Mouse (Mus musculus) spleen, adult 2 months (tissue): ENCODE data around the gene Bco2. TPM values are rescaled to one million over a fixed set of nuclear protein-coding genes. Genes with fewer than 3 reads are reported as not detected.
A peak's percentile ranks its signal among the peaks of the same experiment; 100 is the strongest.

ENCODE experiments used
- DNase-seq, 2 experiments: peaks; one replicate each; pipeline versions ENCODE4 v3.0.0 to v3.0.0-alpha.2; 2012 to 2021; ENCODE audit warnings: low spot score in 2 of 2, low read depth in 1 of 2
- H3K27ac ChIP-seq: fragments of 200-500 bp; 2 replicates; pipeline ENCODE4 v1.5.1; 2012; ENCODE audit warnings: low read length, inconsistent platforms; ENCODE audit not compliant: insufficient read depth
- H3K27me3 ChIP-seq: fragments of 200-500 bp; 2 replicates; pipeline ENCODE4 v1.6.1; 2012; ENCODE audit warnings: mild to moderate bottlenecking, moderate library complexity, low read length, inconsistent platforms; ENCODE audit not compliant: control insufficient read depth, insufficient read depth
- H3K36me3 ChIP-seq: fragments of 200-500 bp; 2 replicates; pipeline ENCODE4 v1.6.1; 2012; ENCODE audit warnings: mild to moderate bottlenecking, low read length, inconsistent platforms; ENCODE audit not compliant: control insufficient read depth, insufficient read depth
- H3K4me1 ChIP-seq: fragments of 200-500 bp; 2 replicates; pipeline ENCODE4 v1.6.1; 2011; ENCODE audit warnings: inconsistent platforms; ENCODE audit not compliant: control insufficient read depth, insufficient read depth, insufficient read length
- H3K4me3 ChIP-seq: fragments of 200-500 bp; 2 replicates; pipeline ENCODE4 v1.5.1; 2011; ENCODE audit warnings: mild to moderate bottlenecking, inconsistent platforms; ENCODE audit not compliant: insufficient read depth, insufficient read length; ENCODE audit errors: extremely low read depth
- CTCF ChIP-seq: fragments of 200-500 bp; IDR thresholded peaks from 2 replicates; pipeline ENCODE4 v1.5.1; 2011; ENCODE audit warnings: mild to moderate bottlenecking, inconsistent platforms; ENCODE audit not compliant: insufficient read depth, insufficient read length, insufficient replicate concordance; ENCODE audit errors: extremely low read depth
- POLR2A ChIP-seq: fragments of 200-500 bp; IDR thresholded peaks from 2 replicates; pipeline ENCODE4 v1.6.1; 2011; ENCODE audit warnings: low read depth, low read length, inconsistent platforms
- WGBS: fragments of 180-500 bp; shearing (Covaris S2); methylation state at CpG from one replicate; pipeline ENCODE4 v1.1.7; 2018; 5-methylcytosine and 5-hydroxymethylcytosine counted together
- polyA plus RNA-seq: library from polyadenylated mRNA; depleted of rRNA; stranded (reverse); fragments of >200 nt; gene quantifications from 2 replicates; pipeline ENCODE4 v1.2.3, GENCODE M21; 2012

The Bco2 gene
- polyA plus RNA-seq, 1 experiment = 0.62 TPM

DNA sequence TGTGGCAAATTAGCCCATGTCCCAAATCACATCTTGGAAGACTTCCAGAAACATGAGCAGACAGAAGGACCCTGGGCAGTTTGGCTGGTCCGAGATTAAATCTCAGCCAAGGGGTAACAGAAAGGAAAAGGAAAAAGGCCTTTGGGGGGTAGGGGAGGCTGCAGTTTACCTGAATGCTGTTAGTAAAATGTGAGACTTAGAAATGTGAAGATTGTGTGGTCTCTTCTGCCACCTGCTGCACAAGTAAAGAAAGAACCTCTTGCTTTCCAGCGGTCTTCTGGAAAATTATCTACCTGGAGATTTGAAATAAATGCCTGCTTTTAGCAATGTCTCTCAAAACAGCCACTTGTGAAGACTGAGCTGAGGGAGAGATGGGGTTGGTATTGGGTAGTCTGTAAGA, 24.1 kb downstream of the Bco2 start:
- peak in 1 of 2 experiments; percentile 31 for DNase-seq
- Histone ChIP-seq H3K4me3 (no peak overlapping the region), H3K27ac (no peak overlapping the region), H3K4me1 (peaks cover 8% of the 10 kb centered on the region; the same call in 1 of the 2 replicates), H3K36me3 (0 out of 2 replicates have a peak, but pooled peaks cover 1% of the 10 kb centered on the region), H3K27me3 (no peaks in the 10 kb centered on the region)
- 11% methylated on average over 2 of the region's 2 CpGs for WGBS
- TF ChIP-seq CTCF (no peak), POLR2A (no peak)

DNA sequence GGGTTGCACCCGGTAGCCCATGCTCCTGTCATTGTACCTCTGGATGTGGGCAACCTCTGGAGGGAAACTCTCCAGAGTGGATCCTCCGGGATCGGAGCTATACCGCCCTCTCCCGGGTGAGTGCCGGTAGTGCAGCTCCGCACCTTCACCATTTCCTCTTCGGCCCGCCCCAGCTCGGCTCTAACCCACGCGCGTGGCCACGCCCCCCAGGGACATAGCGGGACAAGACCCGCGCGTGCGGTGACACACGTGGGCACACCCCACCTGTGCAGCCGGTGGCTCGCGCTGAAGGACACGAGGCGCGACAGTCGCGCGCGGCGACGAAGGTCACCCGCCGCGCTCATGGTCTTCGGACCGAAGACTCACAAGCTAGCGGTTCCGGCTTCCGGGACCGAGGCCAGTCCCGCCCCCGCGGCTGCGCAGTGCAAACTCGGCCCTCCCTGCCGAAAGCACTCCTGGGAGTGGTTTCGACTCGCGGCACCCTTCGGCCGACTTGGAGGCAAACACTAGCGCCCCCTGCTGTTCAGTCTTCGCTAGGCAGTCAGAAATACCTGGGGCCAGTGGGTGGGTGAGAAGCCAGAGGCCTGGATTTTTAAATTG, 26.6 kb downstream of the Bco2 start, which contains the start of gene Pts:
Pts (minus strand) TSS at position 432 of the 600 bp plus-strand sequence.
- Histone ChIP-seq H3K4me1 (peaks cover 8% of the 10 kb centered on the region; the same call in 1 of the 2 replicates), H3K36me3 (peaks cover 9% of the 10 kb centered on the region; the same call in 1 of the 2 replicates), H3K27me3 (no peaks in the 10 kb centered on the region), H3K27ac (peak within 1 kb of the TSS; percentile 97), H3K4me3 (peak within 1 kb of the TSS; percentile 96)
- WGBS = under 1% methylated on average over 54 of the region's 54 CpGs
- DNase-seq = peak; percentile 96 to 97
- peak; percentile 93 for TF ChIP-seq CTCF
- peak; percentile 96 for TF ChIP-seq POLR2A

DNA sequence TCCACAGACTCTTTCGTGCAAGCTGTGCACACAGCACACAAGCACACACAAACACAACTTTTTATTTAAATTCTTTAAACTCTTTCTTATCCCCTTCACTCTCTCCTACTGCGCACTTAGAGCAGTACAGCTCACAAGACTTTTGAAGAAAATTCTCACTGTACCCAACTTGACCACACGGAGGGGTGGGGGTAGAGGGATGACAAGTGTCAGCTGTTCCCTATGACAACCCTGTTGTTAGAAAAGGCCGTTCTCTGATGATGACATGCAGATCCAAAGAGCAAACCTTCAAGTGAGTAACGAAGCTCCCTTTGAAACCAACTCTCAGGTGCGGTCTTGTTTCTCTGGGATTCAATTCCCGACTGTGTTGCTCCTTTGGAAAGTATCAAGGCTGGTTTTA, 27.1 kb downstream of the Bco2 start:
- H3K4me3 ChIP-seq = peak overlapping the region; percentile 96
- H3K4me1 ChIP-seq = peaks cover 8% of the 10 kb centered on the region; the same call in 1 of the 2 replicates
- H3K27me3 ChIP-seq = no peaks in the 10 kb centered on the region
- no peak for TF ChIP-seq POLR2A
- TF ChIP-seq CTCF = no peak
- DNase-seq = no peak
- H3K36me3 ChIP-seq = peaks cover 9% of the 10 kb centered on the region; the same call in 1 of the 2 replicates
- 18% methylated on average over 7 of the region's 7 CpGs for WGBS
- no peak overlapping the region for H3K27ac ChIP-seq

DNA sequence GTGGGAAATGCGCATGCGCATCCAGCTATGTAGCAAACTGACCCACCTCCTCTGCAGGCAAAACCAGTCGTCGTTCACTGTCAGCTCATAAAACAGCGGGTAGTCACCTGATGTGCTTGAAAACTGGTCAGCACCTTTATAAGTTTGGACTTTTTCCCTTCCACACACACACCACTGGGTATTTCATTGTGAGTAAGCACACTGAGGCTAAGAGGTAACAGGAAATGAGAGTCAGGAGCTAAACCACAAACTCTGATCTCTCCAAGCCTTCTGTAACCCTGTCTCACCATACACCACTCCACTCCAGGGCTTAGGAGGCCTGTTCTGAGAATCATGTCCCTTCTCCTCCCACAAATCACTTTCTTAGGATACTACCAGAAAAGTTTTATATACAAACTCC, 29.4 kb downstream of the Bco2 start:
- H3K4me3 ChIP-seq = no peak overlapping the region
- TF ChIP-seq POLR2A (no peak), CTCF (no peak)
- 81% methylated on average over 5 of the region's 5 CpGs for WGBS

DNA sequence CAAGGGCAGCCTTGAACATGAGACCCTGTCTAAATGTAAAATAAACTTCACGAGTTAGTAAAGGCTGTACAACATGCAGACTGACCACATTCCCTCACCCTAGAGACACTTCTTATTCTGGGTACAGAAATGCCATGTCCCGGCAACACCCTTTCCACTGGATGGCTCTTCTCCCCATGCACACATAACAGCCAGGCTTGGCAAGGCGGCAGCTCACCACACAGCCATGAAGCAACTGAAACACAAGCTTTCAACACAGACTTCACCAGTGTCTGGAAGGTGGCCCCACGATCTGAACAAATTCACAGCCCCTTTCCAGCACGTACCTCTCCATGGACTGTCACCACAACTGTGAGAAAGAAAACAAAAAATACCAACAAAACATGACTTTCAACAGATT, 30.0 kb downstream of the Bco2 start:
- WGBS = 92% methylated on average over 5 of the region's 5 CpGs
- H3K4me1 ChIP-seq = peaks cover 8% of the 10 kb centered on the region; the same call in 1 of the 2 replicates
- no peak overlapping the region for H3K27ac ChIP-seq
- H3K36me3 ChIP-seq = peaks cover 12% of the 10 kb centered on the region
- H3K27me3 ChIP-seq = no peaks in the 10 kb centered on the region
- TF ChIP-seq POLR2A (no peak), CTCF (no peak)
- DNase-seq = no peak
- H3K4me3 ChIP-seq = no peak overlapping the region

More for the DNA sequence above, 29.4 kb downstream of the Bco2 start:
- Histone ChIP-seq H3K36me3 (peaks cover 12% of the 10 kb centered on the region), H3K27me3 (no peaks in the 10 kb centered on the region), H3K4me1 (peaks cover 8% of the 10 kb centered on the region; the same call in 1 of the 2 replicates), H3K27ac (no peak overlapping the region)
- no peak for DNase-seq

DNA sequence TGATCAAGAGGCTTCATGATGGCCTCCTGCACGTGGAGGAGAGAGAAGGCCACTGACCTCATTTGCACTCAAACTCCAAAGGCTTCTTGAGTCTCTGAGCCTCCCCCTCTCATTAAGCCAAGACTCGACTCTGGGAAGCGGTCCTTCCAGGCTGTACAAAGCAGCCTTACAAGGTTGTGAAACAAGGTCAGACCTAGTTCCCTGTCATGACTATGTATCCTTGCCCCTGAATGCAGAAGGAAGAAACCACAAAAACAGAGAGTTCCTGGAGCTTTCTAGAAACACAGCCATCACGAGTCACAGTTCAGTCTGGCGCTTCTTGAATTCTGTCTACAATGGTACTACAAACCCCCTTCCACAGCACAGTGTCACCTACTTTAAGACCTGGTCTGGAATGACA, 32.4 kb downstream of the Bco2 start:
- no peak for DNase-seq

DNA sequence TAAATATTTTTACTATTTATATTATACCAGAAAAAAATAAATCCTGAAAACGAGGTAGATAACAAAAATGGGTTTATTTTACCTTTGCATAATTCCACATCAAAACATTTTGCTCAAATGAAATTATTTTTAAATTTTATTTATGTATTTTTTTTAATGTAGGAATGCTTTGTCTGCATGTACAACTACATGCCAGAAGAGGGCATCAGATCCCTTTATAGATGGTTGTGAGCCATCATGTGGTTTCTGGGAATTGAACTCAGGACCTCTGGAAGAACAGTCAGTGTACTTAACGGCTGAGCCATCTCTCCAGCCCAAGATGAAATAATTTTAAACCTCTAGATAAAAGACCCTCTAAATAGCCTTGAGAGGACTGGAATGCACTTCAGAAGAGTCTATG, 33.4 kb downstream of the Bco2 start:
- Histone ChIP-seq H3K36me3 (peaks cover 11% of the 10 kb centered on the region), H3K27me3 (no peaks in the 10 kb centered on the region), H3K4me1 (no peaks in the 10 kb centered on the region), H3K4me3 (no peak overlapping the region), H3K27ac (no peak overlapping the region)
- no peak for TF ChIP-seq POLR2A
- TF ChIP-seq CTCF = no peak
- WGBS = 68% methylated on average over 2 of the region's 2 CpGs
- no peak for DNase-seq

More for the DNA sequence above, 32.4 kb downstream of the Bco2 start:
- TF ChIP-seq CTCF (no peak), POLR2A (no peak)
- H3K36me3 ChIP-seq = peaks cover 12% of the 10 kb centered on the region
- H3K27ac ChIP-seq = no peak overlapping the region
- H3K4me1 ChIP-seq = peaks cover 4% of the 10 kb centered on the region; the same call in 1 of the 2 replicates
- WGBS = 76% methylated on average over 5 of the region's 5 CpGs
- H3K4me3 ChIP-seq = no peak overlapping the region
- H3K27me3 ChIP-seq = no peaks in the 10 kb centered on the region
